ENCODE assay signal across 9 mouse cellular contexts in genomic region chr11:114251614-114252013, GRCm38 (mm10).
DNase-seq lines count a peak whose midpoint lies in the region; ATAC-seq and TF ChIP-seq lines count a peak whose summit lies in the region.
"Had no signal": no experiment of that assay in that cellular context is flagged by ENCODE, and none has a peak within 500 bp of the region (broad histone marks: within the 10 kb centered on the region; RNA-seq: fewer than 3 reads in every experiment).

No protein-coding gene starts in this region.

- H3K4me2 ChIP-seq in kidney, embryonic 14.5 days (replicated peaks; ENCODE audit: low read depth, low read length), result no peak overlapping the region
- H3K4me2 ChIP-seq in CH12.LX (ENCODE audit: insufficient read depth, low read depth, poor library complexity, severe bottlenecking), result no peak overlapping the region
- H3K4me2 ChIP-seq: heart, embryonic 15.5 days had no signal

- dilution Hi-C loops in CH12.LX (cut with MboI; ENCODE audit: extremely low pct_ligation_motif_present, extremely low pct_unique_long_range_greater_than_20kb, low sequenced_read_pairs), result no loop called here

- H3K4me3 ChIP-seq in kidney, embryonic 14.5 days (ENCODE audit: low read length), result no peak overlapping the region
- no peak overlapping the region for H3K4me3 ChIP-seq in CH12.LX (replicated peaks in 1 of 3; ENCODE audit: low read depth in 2 of 3, low read length in 2 of 3, poor library complexity in 1 of 3)
- no peak overlapping the region for H3K4me3 ChIP-seq in limb, embryonic 10.5 days
- H3K4me3 ChIP-seq: heart, embryonic 15.5 days had no signal

- no peak for TF ChIP-seq RAD21 in CH12.LX (IDR thresholded peaks at IDR 0.05; ENCODE audit: low read depth, low read length)

- in situ Hi-C loops in CH12.LX (cut with MboI; ENCODE audit: low pct_ligation_motif_present, low pct_unique_long_range_greater_than_20kb, low sequenced_read_pairs), result no loop called here

- DNase-seq in kidney, postnatal 10 days, result peak; percentile 10
- DNase-seq in CH12.LX (ENCODE audit: extremely low read depth) (peak; percentile 15), R1 (ENCODE audit: low read depth, low spot score) (peak; percentile 87)
- peak; percentile 39 for DNase-seq in limb, embryonic 10.5 days (ENCODE audit: low spot score)
- no peak for DNase-seq in right cerebral cortex, postnatal 4 days
- no peak for DNase-seq in left cerebral cortex, postnatal 10 days (ENCODE audit: extremely low spot score in 1 of 2, low spot score in 2 of 2)
- DNase-seq: lung, postnatal 10 days had no signal

- TF ChIP-seq POLR2A in CH12.LX (IDR thresholded peaks at IDR 0.05; ENCODE audit: low read depth, low read length), result no peak

- H3K36me3 ChIP-seq in kidney, embryonic 14.5 days (ENCODE audit: control insufficient read depth, insufficient read depth, low read length), result no peaks in the 10 kb centered on the region
- H3K36me3 ChIP-seq in CH12.LX (replicated peaks in 1 of 2; ENCODE audit: control insufficient read depth in 1 of 2, insufficient read depth in 1 of 2, low read length in 1 of 2), result no peaks in the 10 kb centered on the region
- no peaks in the 10 kb centered on the region for H3K36me3 ChIP-seq in limb, embryonic 10.5 days
- H3K36me3 ChIP-seq: heart, embryonic 15.5 days had no signal

- no peak overlapping the region for H3K9ac ChIP-seq in kidney, embryonic 14.5 days (ENCODE audit: low read depth, low read length)
- no peak overlapping the region for H3K9ac ChIP-seq in CH12.LX (ENCODE audit: insufficient read depth, low read depth)
- H3K9ac ChIP-seq: heart, embryonic 15.5 days had no signal

- WGBS in kidney, embryonic 14.5 days, result 82% methylated on average over 7 of the region's 7 CpGs
- 74% methylated on average over 7 of the region's 7 CpGs for WGBS in limb, embryonic 10.5 days

- H3K27ac ChIP-seq in kidney, embryonic 14.5 days (ENCODE audit: low read depth, low read length), result no peak overlapping the region
- H3K27ac ChIP-seq in CH12.LX (ENCODE audit: insufficient read depth, low read depth), result no peak overlapping the region
- peak overlapping the region; percentile 75; the same call in 1 of the 2 replicates for H3K27ac ChIP-seq in limb, embryonic 10.5 days
- H3K27ac ChIP-seq: heart, embryonic 15.5 days had no signal

- TF ChIP-seq CTCF in CH12.LX (conservative IDR thresholded peaks at IDR 0.05 in 1 of 2, IDR thresholded peaks at IDR 0.05 in 1 of 2; ENCODE audit: low read depth in 2 of 2, low read length in 2 of 2), result peak; percentile 45 to 52; a peak in 3 of 4 replicates

- no peak for TF ChIP-seq EP300 in CH12.LX (IDR thresholded peaks at IDR 0.05; ENCODE audit: low read length)

- peaks cover 5% of the 10 kb centered on the region; the same call in 1 of the 2 replicates for H3K4me1 ChIP-seq in kidney, embryonic 14.5 days (ENCODE audit: control insufficient read depth, insufficient read depth, low read length)
- H3K4me1 ChIP-seq in CH12.LX (ENCODE audit: control insufficient read depth in 1 of 2, insufficient read depth in 2 of 2), result peaks cover 0 to 13% of the 10 kb centered on the region in 2 experiments; a peak in 2 of 4 replicates
- peaks cover 33% of the 10 kb centered on the region for H3K4me1 ChIP-seq in limb, embryonic 10.5 days

- intact Hi-C loops in left cerebral cortex, postnatal 10 days (cut with DNase I), result no loop called here

- no peaks in the 10 kb centered on the region for H3K79me2 ChIP-seq in CH12.LX (replicated peaks; ENCODE audit: control insufficient read depth, extremely low read depth, insufficient read depth, poor library complexity, severe bottlenecking)

- H3K9me3 ChIP-seq in kidney, embryonic 14.5 days (ENCODE audit: control insufficient read depth, low read length), result no peaks in the 10 kb centered on the region
- H3K9me3 ChIP-seq in CH12.LX (replicated peaks; ENCODE audit: low read length), result no peaks in the 10 kb centered on the region
- H3K9me3 ChIP-seq in limb, embryonic 10.5 days (replicated peaks), result no peaks in the 10 kb centered on the region
- H3K9me3 ChIP-seq: heart, embryonic 15.5 days had no signal

- no peaks in the 10 kb centered on the region for H3K27me3 ChIP-seq in kidney, embryonic 14.5 days (ENCODE audit: control insufficient read depth, insufficient read depth, low read length)
- peaks cover 86% of the 10 kb centered on the region for H3K27me3 ChIP-seq in CH12.LX (replicated peaks)
- peaks cover 29% of the 10 kb centered on the region for H3K27me3 ChIP-seq in limb, embryonic 10.5 days (ENCODE audit: low read depth, poor library complexity, severe bottlenecking)
- H3K27me3 ChIP-seq: heart, embryonic 15.5 days had no signal

- ATAC-seq in kidney, embryonic 14.5 days (ENCODE audit: low FRiP score, low TSS enrichment), result no peak

TF ChIP-seq in CH12.LX, 34 proteins besides CTCF, POLR2A, EP300 and RAD21:
- TF ChIP-seq ZNF384 (IDR thresholded peaks at IDR 0.05; ENCODE audit: low read depth, low read length) (peak; percentile 75), SIN3A (IDR thresholded peaks at IDR 0.05; ENCODE audit: low read length) (no peak)
TF ChIP-seq in CH12.LX: peak in this region for 1.

Comparison
In these comparisons a context has a peak if more than half of its experiments do, and no peak if none do; other contexts are left out.
1. DNase-seq: peak in kidney, postnatal 10 days (single experiment), CH12.LX (single experiment), R1 (single experiment) and limb, embryonic 10.5 days (single experiment); none in right cerebral cortex, postnatal 4 days (single experiment) and left cerebral cortex, postnatal 10 days (0 of 2).